Mouse (Mus musculus) forebrain, postnatal 0 days (tissue): ENCODE data around the gene Nrsn2. TPM values are rescaled to one million over a fixed set of nuclear protein-coding genes. Genes with fewer than 3 reads are reported as not detected.

Source experiments
- ATAC-seq: fragments of 200-750 bp; cut with Nextera tagmentation; 2 replicates; pipeline ENCODE4 v1.8.0; 2017; ENCODE audit warnings: mild to moderate bottlenecking, moderate library complexity
- DNase-seq: peaks from one replicate; pipeline ENCODE4 v3.0.0-alpha.2; 2015
- H3K27ac ChIP-seq: fragments of 300-500 bp; sonication (generic); 2 replicates; pipeline ENCODE4 v1.5.1; 2014; ENCODE audit warnings: low read depth, mild to moderate bottlenecking, antibody characterized with exemption, low read length, moderate library complexity, mixed read lengths
- H3K27me3 ChIP-seq: fragments of 300-500 bp; sonication (generic); 2 replicates; pipeline ENCODE4 v1.6.1; 2014; ENCODE audit warnings: mild to moderate bottlenecking, low read length, mixed read lengths; ENCODE audit not compliant: insufficient read depth
- H3K36me3 ChIP-seq: fragments of 300-500 bp; sonication (generic); 2 replicates; pipeline ENCODE4 v1.6.1; 2014; ENCODE audit warnings: mild to moderate bottlenecking, moderate library complexity; ENCODE audit not compliant: insufficient read depth
- H3K4me1 ChIP-seq: fragments of 300-500 bp; sonication (generic); 2 replicates; pipeline ENCODE4 v1.6.1; 2014; ENCODE audit warnings: antibody characterized with exemption; ENCODE audit not compliant: insufficient read depth
- H3K4me2 ChIP-seq: fragments of 300-500 bp; sonication (generic); 2 replicates; pipeline ENCODE4 v1.6.1; 2014; ENCODE audit warnings: low read depth, mild to moderate bottlenecking, moderate library complexity
- H3K4me3 ChIP-seq: fragments of 300-500 bp; sonication (generic); 2 replicates; pipeline ENCODE4 v1.5.1; 2014; ENCODE audit warnings: low read depth, low read length, mixed read lengths
- H3K9ac ChIP-seq: fragments of 300-500 bp; sonication (generic); 2 replicates; pipeline ENCODE4 v1.6.1; 2014; ENCODE audit warnings: mild to moderate bottlenecking
- H3K9me3 ChIP-seq: fragments of 300-500 bp; sonication (generic); 2 replicates; pipeline ENCODE4 v1.6.1; 2016; ENCODE audit warnings: low read length
- CTCF ChIP-seq: sonication (generic); IDR thresholded peaks from 2 replicates; pipeline ENCODE4 v1.5.1; 2016; ENCODE audit warnings: antibody characterized with exemption, control low read depth, low read depth
- WGBS: fragments of 180-500 bp; shearing (Covaris S2); extraction: QIAGEN DNeasy Blood & Tissue Kit; methylation state at CpG from one replicate; pipeline ENCODE4 v1.1.7; 2014; 5-methylcytosine and 5-hydroxymethylcytosine counted together
- polyA plus RNA-seq: library from polyadenylated mRNA; unstranded; fragments of >200 nt; fragmentation: Nextera tagmentation; extraction: Ambion mirVana; gene quantifications from 2 replicates; pipeline ENCODE4 v1.2.1, GENCODE M21; 2015
- total RNA-seq: library from RNA; depleted of rRNA; stranded (reverse); fragments of >200 nt; gene quantifications from 2 replicates; pipeline ENCODE4 v1.2.3, GENCODE M21; 2014

Nrsn2 gene
- total and polyA plus RNA-seq, 2 experiments from 2014 or later, result 43.7 to 52.1 TPM

DNA sequence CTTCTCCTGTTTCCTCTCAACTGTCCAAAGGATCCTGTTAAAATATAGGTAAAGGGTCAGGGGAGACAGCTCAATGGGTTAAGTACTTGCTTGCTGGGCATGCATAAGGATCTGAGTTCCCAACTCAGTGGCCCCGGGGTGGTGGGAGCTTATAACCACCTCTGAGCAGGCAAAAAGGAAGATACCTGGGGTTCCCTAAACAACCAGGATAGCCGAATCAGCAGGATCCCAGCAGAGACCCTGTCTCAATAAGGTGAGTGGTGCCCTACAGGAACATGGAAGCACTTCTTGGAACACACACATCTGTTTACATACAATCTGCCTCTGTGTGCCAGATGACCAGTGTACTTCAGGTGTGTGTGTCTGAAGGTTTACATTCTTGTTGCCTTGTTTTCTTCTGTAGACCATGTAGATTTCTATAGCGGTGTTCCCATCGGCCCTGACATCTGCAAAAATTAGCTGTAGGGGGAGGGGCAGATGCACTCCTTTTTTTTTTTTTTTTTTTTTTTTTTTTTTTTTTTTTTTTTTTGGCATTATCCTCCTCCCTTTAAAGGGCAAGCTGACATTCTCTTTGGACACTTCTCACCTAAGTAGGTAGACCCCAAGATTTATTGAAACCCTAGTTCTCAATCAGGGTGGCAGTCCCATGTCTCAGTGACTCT is 43.0 kb downstream of the Nrsn2 start:
- Histone ChIP-seq H3K36me3 (peaks cover 8% of the 10 kb centered on the region), H3K27ac (no peak overlapping the region), H3K9me3 (no peaks in the 10 kb centered on the region), H3K9ac (no peak overlapping the region), H3K4me1 (peaks cover 11% of the 10 kb centered on the region), H3K4me3 (no peak overlapping the region), H3K27me3 (no peaks in the 10 kb centered on the region), H3K4me2 (no peak overlapping the region)
- DNase-seq (no peak), ATAC-seq (no peak)
- no peak for TF ChIP-seq CTCF
- 80% methylated on average over 4 of the region's 4 CpGs for WGBS

DNA sequence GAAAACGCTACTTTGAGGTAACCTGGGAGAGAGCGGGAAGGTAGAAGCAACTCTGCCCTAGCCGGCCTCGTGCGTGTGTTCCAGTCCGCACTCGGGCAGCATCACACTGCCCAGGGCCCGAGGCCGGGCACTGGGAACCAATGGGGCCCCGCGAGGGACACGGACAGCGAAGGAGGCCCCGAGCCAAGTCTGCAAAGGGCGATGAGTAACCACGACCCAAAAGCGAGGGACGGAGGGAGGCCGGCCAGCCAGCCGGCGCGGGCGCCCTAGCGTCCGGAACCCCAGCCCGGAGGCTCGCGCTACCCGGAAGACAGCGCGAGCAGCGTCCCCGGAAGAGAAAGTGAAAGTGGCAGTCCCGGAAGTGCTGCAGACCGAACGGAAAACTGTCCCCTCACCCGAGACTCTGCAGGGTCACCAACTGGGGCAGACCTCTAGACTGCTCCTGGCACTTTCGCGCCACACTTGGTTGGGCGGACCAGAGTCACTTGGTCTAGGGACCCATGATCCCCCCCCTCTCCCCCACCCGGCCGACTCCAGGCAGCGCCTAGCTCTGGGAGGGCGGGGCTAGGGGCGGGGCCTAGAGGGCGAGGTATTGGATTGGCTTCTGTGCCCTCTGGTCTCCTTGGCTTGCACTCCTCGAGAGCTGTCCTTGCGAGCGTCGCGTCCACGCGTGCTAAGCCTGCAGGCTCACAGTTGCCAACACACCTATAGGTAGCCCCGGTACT is 44.2 kb downstream of the Nrsn2 start, which contains the start of gene Rbck1:
Gene Rbck1, minus strand, starts transcription at position 553 of the 725 bp plus-strand sequence.
- Histone ChIP-seq H3K27me3 (no peaks in the 10 kb centered on the region), H3K9me3 (no peaks in the 10 kb centered on the region), H3K36me3 (peaks cover 14% of the 10 kb centered on the region), H3K4me1 (peaks cover 11% of the 10 kb centered on the region), H3K4me3 (peak within 1 kb of the TSS; percentile 74), H3K4me2 (peak within 1 kb of the TSS; percentile 85), H3K27ac (peak within 1 kb of the TSS; percentile 83), H3K9ac (peak within 1 kb of the TSS; percentile 94)
- peak; percentile 91 for DNase-seq
- WGBS, result under 1% methylated on average over 53 of the region's 54 CpGs
- ATAC-seq, result peak; percentile 97
- TF ChIP-seq CTCF, result peak; percentile 24; the same call in 1 of the 2 replicates

DNA sequence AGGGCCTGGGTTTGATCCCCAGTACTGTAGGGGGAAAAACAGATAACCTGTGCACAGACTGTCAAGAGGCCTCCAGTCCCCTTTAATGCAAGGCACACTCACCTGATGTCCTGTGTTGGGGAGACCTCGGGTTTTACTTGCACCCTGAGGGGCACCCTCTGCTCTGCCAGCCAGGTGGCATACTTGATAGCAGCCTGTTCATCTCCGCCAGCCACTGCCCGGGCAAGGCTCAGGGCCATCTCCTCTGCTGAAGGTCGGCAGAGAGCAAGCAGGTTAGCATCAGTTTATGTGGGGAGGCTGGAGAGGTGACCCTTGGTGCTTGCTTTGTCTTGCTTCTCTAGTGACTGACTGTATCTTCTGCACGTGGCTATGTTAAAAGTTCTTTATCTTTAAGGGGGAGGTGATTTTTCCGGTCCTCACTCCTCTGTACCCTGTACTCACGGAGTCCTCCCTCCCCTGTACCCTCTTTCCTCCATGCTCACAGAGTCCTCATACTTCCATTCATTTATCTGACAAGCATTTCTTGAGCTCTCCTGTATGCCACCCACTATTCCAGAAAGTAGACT is 45.5 kb downstream of the Nrsn2 start:
- Histone ChIP-seq H3K9ac (peak overlapping the region; percentile 94; the same call in 1 of the 2 replicates), H3K4me2 (peak overlapping the region; percentile 85; the same call in 1 of the 2 replicates), H3K4me1 (peaks cover 11% of the 10 kb centered on the region), H3K9me3 (no peaks in the 10 kb centered on the region), H3K4me3 (peak overlapping the region; percentile 74; the same call in 1 of the 2 replicates), H3K27ac (no peak overlapping the region), H3K27me3 (no peaks in the 10 kb centered on the region), H3K36me3 (peaks cover 27% of the 10 kb centered on the region)
- no peak for TF ChIP-seq CTCF
- ATAC-seq (no peak), DNase-seq (no peak)
- WGBS, result 74% methylated on average over 7 of the region's 7 CpGs

DNA sequence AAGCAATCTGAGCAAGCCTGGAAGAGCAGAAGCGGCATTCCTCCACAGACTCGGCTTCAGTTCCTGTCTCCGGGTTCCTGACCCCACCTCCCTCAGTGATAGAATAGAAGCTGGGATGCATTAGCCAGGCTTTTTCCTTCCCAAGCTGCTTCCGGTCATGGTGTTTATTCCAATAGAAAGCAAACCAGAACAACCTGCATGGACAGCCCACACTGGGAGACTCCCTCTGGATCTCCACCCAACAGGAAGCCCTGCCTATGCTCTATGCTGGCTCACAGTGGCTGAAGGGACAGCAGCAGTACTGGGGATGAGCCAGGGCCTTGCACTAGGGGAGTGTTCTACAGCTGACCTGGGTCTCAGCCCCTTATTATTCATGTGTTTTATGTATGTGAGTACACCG is 48.5 kb downstream of the Nrsn2 start:
- DNase-seq (no peak), ATAC-seq (no peak)
- H3K27me3 ChIP-seq, result no peaks in the 10 kb centered on the region
- H3K4me2 ChIP-seq, result no peak overlapping the region
- peaks cover 11% of the 10 kb centered on the region for H3K4me1 ChIP-seq
- H3K36me3 ChIP-seq, result peaks cover 56% of the 10 kb centered on the region
- H3K27ac ChIP-seq, result no peak overlapping the region
- H3K4me3 ChIP-seq, result no peak overlapping the region
- no peak overlapping the region for H3K9ac ChIP-seq
- 85% methylated on average over 5 of the region's 5 CpGs for WGBS
- TF ChIP-seq CTCF, result no peak
- H3K9me3 ChIP-seq, result no peaks in the 10 kb centered on the region

- Histone ChIP-seq H3K36me3 (peaks cover 70% of the 10 kb centered on the region), H3K27ac (no peak overlapping the region), H3K4me2 (no peak overlapping the region), H3K9ac (no peak overlapping the region), H3K4me3 (no peak overlapping the region), H3K9me3 (no peaks in the 10 kb centered on the region), H3K4me1 (peaks cover 11% of the 10 kb centered on the region), H3K27me3 (no peaks in the 10 kb centered on the region)
- DNase-seq (no peak), ATAC-seq (no peak)
- TF ChIP-seq CTCF, result no peak
- WGBS, result 91% methylated on average over 8 of the region's 8 CpGs
These were observed 49.8 kb downstream of the Nrsn2 start for GRCm38 (mm10) chr2:152326654-152327053.

DNA sequence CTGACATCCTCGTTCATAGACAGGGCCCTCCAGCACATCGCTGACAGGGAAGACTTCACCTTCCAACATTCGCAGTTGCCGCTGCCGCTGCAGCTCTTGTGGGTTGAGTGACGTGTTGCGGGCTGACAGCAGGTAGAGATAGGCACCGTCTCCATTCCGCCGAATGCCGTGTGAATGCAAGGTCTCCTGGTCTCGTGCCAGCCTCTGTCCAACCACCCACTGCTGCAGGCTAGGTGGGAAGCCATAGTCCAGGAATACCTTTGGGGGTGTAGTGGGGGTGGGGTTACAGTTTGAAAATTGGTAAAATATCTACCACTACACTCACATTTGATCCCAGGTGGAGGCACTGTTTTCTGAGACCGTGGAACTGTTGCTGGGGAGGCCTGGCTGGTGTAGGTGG is 50.3 kb downstream of the Nrsn2 start:
- H3K9ac ChIP-seq, result no peak overlapping the region
- 91% methylated on average over 13 of the region's 13 CpGs for WGBS
- no peaks in the 10 kb centered on the region for H3K27me3 ChIP-seq
- H3K4me3 ChIP-seq, result no peak overlapping the region
- no peak for ATAC-seq
- H3K9me3 ChIP-seq, result no peaks in the 10 kb centered on the region
- TF ChIP-seq CTCF, result no peak
- peaks cover 8% of the 10 kb centered on the region for H3K4me1 ChIP-seq
- H3K4me2 ChIP-seq, result no peak overlapping the region
- H3K36me3 ChIP-seq, result peaks cover 73% of the 10 kb centered on the region
- no peak for DNase-seq
- no peak overlapping the region for H3K27ac ChIP-seq

- no peaks in the 10 kb centered on the region for H3K4me1 ChIP-seq
- H3K4me3 ChIP-seq, result no peak overlapping the region
- no peaks in the 10 kb centered on the region for H3K27me3 ChIP-seq
- no peak for ATAC-seq
- no peak overlapping the region for H3K27ac ChIP-seq
- peaks cover 73% of the 10 kb centered on the region for H3K36me3 ChIP-seq
- no peak for TF ChIP-seq CTCF
- no peak overlapping the region for H3K9ac ChIP-seq
- H3K9me3 ChIP-seq, result no peaks in the 10 kb centered on the region
- no peak overlapping the region for H3K4me2 ChIP-seq
- WGBS, result 98% methylated on average over 3 of the region's 3 CpGs
- no peak for DNase-seq
These were observed 51.6 kb downstream of the Nrsn2 start for GRCm38 (mm10) chr2:152324842-152325241.
